Mouse (Mus musculus): ENCODE data around the gene Lair1.

- TF ChIP-seq CTCF (conservative IDR thresholded peaks at IDR 0.05; ENCODE audit: low read length) (no peak), POU5F1 (IDR thresholded peaks at IDR 0.05; ENCODE audit: borderline replicate concordance, low read length) (no peak), NANOG (IDR thresholded peaks at IDR 0.05; ENCODE audit: borderline replicate concordance, low read length) (no peak)
Observed at GRCm38 (mm10) chr7:4071066-4071465, 8.1 kb upstream of the Lair1 start.

All from E14TG2a.4 (cell line).